Mouse (Mus musculus) effector memory CD4-positive, alpha-beta T cell, adult 7 months (primary cell): ENCODE data around the gene 4930519P11Rik. TPM values are rescaled to one million over a fixed set of nuclear protein-coding genes. Genes with fewer than 3 reads are reported as not detected.

Experiments
- polyA plus RNA-seq: library from polyadenylated mRNA; unstranded; fragments of 100-300 nt; shearing (Covaris generic); gene quantifications from one replicate; pipeline ENCODE4 v1.2.1, GENCODE M21; 2017

Gene 4930519P11Rik
- not detected for polyA plus RNA-seq

DNA sequence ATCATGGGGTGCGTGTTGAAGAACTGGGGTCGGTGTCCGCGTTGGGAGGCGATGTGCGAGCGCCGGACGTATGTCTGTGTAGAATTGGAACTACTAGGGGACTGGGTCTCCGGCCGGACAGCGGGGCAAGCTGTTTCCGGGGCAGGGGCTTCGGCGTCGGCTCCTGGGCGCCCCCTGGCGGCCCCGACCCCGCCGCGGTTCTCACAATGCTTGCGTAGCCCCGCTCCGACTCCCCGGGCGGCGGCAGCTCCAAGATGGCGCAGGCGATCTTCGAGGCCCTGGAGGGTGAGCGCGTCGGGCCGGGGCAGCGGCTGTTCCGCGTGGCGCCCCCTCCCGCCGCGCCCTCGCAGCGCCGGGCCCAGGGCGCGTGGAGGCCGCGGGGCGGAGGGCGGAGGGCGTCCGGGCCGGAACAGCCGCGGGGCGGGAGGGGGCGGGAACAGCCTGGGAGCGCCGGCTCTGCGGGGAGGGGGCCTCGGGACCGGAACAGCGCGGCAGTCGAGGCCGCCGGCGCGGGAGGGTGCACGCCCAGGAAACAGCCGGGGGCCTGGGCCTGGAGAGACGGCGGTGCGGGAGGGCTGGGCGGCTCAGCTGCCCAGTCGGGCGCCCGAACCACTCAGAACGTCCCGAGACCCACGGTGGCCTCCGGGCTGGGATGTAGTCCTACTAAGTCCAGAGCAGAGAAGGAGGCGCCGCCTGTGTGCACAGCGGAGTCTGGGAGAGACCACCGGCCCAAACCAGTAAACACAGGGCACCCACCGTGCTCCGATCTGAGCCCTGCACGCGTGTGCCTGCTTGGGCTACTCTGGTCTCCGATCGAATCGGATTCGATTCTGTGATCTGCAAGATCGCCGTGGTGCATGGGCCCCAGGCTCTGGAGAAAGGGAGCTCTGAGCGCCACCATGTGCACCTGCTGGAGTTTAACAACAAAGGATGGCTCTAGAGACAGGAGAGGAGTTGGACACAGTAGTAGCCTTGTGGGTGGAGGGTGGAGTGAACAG, at the start of gene 4930519P11Rik, which contains the start of gene Zfp341:
4930519P11Rik (minus strand) TSS at position 320 of the 998 bp plus-strand sequence.
Zfp341 (plus strand) TSS at position 180 of the 998 bp plus-strand sequence.

DNA sequence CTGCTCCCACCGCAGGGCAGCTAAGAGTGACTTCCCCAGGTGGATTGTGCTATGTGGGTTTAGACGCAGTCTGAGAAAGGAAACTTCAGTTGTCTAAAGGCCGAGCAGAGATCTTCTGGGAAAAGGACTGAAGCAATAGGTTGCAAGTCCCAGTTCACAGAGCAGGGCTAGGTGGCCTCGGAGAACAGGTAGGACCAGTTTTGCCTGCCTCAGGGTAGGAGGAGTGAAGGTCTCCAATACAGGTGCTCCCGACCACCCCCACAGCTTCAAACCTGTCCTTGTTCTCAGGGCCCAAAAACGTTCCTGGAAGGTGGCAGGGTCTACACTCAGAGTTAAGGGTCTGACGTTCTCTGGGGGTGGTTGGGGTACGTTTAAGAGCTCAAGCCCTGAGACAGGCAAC, 38.1 kb upstream of the 4930519P11Rik start, which contains the start of gene Chmp4b:
Chmp4b (plus strand) TSS at position 343 of the 400 bp plus-strand sequence.

DNA sequence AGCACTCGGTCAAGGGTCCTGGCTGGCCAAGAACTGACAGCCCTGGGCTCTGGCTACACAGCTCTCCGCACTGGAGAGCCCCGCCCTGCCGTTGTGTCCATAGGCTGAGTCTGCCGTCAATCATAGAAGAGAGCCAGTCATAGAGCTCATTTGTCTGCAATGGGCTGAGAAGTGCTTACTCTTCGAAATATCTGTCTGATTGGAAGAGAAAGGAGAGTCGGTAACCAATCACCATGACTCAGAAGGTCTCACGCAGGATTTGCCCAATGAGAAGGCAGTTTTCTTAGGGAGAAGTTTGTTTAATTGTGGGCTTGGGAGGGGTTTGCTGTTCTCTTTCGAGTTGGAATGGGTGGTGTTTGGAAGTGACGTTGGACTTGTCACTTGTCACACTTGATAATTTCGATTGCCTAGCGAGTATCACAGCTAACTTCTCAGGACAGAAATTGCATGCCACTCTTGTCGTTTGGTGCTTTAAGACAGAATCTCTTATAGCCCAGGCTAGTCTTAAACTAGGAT, 9.5 kb downstream of the 4930519P11Rik start, which contains the start of gene Pxmp4:
Pxmp4 (minus strand) TSS at position 71 of the 516 bp plus-strand sequence.

DNA sequence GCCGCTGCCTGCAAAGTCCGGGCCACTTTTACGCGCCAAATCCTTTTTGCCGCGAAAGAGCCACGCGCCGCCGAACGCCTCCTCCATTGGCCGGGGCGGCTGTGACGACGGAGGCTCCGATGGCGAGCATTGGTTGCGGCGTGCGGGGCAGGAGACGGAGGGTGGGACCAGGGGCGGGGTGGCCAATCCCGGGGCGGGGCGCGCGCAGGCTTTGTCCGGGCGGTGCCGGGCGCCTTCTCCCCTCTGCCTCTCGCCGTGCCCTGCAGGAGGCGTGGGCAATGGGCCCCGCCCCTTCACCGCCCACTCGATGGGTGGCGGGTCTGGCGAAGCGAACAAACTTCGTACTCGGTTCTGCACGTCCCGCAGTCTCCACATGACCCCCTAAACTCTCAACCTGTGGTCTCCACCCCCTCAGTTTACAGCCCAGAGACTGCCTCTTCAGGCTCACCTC, 43.4 kb downstream of the 4930519P11Rik start, which contains the start of gene E2f1:
E2f1 (minus strand) TSS at position 57 of the 451 bp plus-strand sequence.

Other genes with a start within 250 kb of the 4930519P11Rik start
- 17.9 TPM for gene Cdk5rap1, start 240.4 kb downstream of the 4930519P11Rik start, polyA plus RNA-seq
- gene Snta1, start 205.3 kb downstream of the 4930519P11Rik start, polyA plus RNA-seq, result not detected
- gene Cbfa2t2, start 177.0 kb downstream of the 4930519P11Rik start, polyA plus RNA-seq, result 22.7 TPM
- not detected for gene 1700003F12Rik, start 66.4 kb downstream of the 4930519P11Rik start, polyA plus RNA-seq
- not detected for gene Actl10, start 61.7 kb downstream of the 4930519P11Rik start, polyA plus RNA-seq
- gene Necab3, start 54.5 kb downstream of the 4930519P11Rik start, polyA plus RNA-seq, result not detected
- 1.3 TPM for gene E2f1, start 43.5 kb downstream of the 4930519P11Rik start, polyA plus RNA-seq
- 8.7 TPM for gene Pxmp4, start 9.7 kb downstream of the 4930519P11Rik start, polyA plus RNA-seq
- 0.60 TPM for gene Zfp341, start 140 bp downstream of the 4930519P11Rik start, polyA plus RNA-seq
- 17.2 TPM for gene Chmp4b, start 38.3 kb upstream of the 4930519P11Rik start, polyA plus RNA-seq
- not detected for gene Gm14214, start 156.6 kb upstream of the 4930519P11Rik start, polyA plus RNA-seq
- gene Raly, start 177.7 kb upstream of the 4930519P11Rik start, polyA plus RNA-seq, result 79.6 TPM
- gene a, start 178.0 kb upstream of the 4930519P11Rik start, polyA plus RNA-seq, result 0.79 TPM